Mouse (Mus musculus) MEL-GATA-1-ER (cell line): Measurements from ENCODE around the gene Rps29.
"Not testable (repeated sequence)": the region's sequence is repeated elsewhere in the genome, so short reads cannot be mapped to it uniquely, and the experiment has no call there.

Experiments
- DNase-seq: peaks from one replicate; pipeline ENCODE4 v3.0.0-alpha.2; 2012; ENCODE audit warnings: low read depth; ENCODE audit errors: extremely low read depth

The Rps29 gene

DNA sequence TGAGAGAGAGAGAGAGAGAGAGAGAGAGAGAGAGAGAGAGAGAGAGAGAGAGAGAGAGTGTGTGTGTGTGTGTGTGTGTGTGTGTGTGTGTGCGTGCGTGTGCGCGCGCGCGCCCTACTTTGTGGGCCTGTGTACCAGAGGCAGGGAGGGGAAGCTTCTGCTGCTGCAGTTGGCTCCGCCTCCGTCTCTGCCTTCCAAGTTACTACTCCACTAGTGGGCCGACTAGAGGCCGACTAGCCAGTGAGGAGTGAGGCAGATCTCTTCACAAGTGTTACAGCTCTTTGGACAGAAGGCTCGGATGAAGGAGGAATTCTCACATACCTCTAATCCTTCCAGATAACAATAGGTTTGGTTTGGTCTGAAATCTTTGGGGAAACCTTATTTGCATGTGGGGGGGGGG is 20.4 kb upstream of the Rps29 start:
- DNase-seq = no peak

DNA sequence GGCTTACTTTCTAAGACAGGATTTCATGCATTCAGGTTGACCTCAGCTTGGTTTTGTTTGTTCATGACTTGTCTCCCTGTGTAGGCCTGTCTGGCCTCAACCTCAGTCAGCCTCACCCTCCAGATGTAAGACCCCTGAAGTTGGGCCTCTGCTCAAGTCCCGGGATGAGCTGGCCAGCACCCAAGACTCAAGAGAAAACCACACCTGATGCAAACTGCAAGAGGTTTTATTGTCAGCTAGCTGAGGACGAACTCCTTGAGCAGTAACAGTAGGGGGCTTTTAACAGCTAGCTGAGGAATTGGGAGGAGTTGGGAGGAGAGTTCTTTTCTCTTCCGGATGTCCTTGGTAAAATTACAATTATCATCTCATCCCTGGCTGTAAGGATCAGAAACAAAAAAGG is 18.5 kb upstream of the Rps29 start:
- DNase-seq = no peak

DNA sequence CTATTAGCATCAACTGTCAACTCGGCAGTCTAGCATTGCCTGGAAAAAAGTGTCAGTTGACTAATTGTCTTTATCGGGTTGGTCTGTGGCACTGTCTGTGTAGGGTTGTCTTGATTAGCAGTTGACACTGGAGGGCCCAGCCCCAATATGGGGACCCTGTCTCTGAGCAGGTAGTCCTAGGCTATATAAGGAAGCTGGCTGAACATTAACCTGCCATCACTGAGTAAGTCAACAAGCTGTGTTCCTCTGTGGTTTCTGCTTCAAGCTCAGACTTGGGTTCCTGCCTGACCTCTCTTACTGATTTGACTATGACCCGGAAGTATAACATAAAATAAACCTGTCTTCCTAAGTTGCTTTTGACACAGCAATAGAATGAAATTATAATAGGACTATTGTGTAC is 17.0 kb upstream of the Rps29 start:
- DNase-seq = no peak

DNA sequence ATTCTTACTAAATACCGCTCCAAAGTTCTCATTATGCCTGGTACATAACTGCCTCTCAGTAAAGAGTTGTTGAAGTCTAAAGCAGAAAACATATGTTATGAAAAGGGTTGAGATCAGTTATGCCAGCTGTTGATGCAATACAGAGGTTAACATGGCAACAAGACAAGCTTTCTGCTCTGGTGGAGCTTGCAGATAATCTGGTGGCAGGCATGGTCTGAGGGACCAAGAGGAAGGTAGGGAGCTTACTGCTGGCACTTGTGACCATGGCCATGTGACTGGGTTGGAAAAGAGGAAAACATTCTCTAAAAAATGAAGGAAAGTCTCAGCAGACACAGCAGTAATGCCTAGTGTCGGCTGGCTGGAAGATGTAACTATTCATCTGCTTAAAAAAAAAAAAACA is 12.3 kb upstream of the Rps29 start:
- no peak for DNase-seq

DNA sequence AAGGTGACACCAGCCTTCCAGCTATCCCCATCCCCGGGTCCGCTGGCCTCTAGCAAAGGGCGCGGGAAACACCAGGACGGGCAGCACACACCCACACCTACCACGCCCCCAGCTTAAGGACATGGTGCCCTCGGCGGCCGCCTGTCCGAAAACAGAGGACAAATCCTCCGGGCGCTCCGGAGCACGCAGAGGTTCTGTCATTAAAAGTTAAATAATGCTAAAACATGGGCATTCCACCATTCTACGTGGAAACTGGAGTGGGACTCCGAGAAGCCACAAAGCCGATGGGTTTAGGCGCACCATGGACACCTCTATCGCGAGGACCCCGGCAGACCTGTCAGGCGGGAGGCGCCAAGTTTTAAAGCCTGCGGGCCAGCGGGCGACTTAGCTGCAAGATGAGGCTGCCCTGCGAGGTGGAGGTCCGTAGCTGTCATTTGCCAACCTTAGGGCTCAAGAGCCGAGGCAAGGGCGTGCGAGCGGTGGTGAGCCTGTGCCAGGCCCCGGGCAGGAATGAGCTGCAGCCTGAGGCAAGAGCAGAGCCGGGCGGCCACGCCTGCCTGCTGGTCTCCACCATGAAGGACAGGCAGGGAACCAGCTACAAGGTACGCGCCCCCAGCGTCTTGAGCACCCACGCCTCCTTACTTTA is 9.6 kb upstream of the Rps29 start, which contains the start of gene Lrr1:
TSS of gene Lrr1 (plus strand) at position 354 of the 646 bp plus-strand sequence.
- DNase-seq = peak; percentile 72

DNA sequence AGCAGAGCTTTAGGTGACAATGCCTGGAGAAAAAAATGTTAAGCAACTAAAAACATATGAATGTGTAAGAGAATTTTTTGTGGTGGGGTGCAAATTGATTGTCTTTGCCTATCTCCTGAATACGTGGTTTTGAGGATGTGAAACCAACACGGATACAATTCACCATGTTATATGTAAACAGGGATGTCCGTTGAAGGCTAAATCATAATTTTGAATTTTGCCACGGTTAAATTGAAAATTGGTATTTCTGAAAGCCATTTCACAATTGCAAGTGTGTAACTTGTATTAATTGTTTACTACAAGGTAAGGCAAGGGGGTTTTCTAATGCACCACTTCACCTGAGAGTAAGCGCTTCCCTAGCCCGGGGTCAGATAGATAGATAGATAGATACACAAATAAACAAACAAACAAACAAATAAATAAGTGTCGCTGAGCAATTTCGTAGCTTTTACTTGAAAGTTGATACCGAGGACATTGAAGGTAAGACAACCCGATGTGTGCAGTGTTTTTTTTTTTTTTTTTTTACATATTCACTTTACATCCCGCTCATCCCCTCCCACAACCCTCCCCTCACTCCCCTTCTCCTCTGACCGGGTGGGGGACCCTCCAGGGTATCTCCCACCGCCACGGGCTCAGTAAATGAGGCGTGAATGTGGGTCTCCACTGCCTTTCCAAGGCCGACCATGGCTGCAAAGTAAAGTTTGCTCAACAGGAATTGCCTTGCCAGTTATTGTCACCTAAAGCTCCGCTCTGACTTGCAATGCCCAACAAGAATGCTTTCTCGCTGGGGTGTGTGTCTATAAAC is 8.9 kb upstream of the Rps29 start:
- DNase-seq = no peak

DNA sequence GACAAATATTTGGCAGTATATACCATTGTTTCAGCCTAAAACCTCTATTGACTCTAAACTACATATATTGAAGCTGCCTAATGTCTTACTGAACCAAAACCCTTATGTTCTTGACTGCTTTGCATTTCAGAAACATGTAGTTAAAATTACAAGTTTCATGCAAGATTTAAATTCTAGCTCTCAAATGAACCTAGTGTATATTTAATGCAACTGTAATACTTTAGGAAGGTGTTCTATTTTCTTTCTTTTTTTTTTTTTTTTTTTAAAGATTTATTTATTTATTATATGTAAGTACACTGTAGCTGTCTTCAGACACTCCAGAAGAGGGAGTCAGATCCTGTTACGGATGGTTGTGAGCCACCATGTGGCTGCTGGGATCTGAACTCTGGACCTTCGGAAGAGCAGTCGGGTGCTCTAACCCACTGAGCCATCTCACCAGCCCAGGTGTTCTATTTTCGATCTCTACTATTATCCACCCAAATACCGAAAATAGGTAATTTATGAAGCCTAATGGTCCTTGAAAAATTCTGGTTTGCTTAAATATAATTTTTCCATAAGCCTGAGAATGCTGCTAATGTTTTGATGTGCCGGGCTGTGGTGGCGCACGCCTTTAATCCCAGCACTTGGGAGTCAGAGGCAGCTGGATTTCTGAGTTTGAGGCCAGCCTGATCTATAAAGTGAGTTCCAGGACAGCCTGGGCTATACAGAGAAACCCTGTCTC is 8.0 kb upstream of the Rps29 start:
- DNase-seq = not testable (repeated sequence)

DNA sequence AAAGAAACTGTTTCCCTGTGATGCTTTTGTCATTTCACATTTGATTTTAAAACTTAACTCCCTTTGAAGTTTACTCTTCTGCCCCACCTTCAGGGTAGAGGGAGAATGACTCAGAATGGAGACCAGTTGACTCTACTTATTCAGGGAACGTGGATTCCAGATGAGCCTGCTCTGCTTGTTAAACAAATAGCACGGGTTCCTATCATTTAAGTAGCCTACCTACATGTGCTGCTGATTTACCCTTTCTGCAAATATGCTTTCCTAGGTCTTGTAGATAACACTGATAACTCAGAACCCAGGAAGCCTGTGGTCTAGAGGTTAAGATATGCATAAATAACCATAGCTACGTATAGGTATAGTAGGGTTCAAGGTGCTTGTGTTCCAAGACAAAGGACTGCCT is 5.9 kb upstream of the Rps29 start:
- no peak for DNase-seq

DNA sequence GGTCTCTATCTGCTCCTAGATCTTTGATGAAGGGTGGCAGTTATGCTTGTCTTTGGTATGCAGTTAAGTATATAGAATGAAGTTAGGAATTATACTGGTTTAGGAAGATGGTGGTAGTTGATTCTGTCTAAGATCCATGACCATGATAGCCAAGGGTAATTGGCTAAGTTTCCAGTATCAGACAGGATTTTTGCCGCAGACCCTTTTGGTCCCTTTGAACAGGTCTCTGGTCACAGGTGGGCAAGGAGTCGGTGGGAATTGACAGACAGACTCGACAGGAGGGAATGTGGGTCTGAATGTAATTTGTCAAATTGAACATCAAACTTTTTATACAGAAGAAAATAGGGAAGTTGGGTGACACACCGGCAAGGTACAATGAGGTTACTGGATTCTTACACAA is 4.6 kb upstream of the Rps29 start:
- DNase-seq = not testable (repeated sequence)

DNA sequence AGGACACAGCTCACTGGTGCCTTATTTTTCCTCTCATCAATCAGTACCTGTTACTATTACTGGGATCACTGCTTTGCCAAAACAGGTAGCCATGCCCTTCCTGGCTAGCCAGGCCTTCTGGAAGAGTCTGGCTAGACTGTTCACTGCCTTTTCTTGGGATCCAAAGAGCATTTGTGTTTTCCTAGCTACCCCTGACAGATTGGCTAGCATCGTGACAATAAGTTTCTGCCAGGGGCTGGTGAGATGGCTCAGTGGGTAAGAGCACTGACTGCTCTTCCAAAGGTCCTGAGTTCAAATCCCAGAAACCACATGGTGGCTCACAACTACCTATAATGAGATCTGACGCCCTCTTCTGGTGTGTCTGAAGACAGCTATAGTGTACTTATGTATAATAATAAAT is 1.7 kb upstream of the Rps29 start:
- DNase-seq = not testable (repeated sequence)

DNA sequence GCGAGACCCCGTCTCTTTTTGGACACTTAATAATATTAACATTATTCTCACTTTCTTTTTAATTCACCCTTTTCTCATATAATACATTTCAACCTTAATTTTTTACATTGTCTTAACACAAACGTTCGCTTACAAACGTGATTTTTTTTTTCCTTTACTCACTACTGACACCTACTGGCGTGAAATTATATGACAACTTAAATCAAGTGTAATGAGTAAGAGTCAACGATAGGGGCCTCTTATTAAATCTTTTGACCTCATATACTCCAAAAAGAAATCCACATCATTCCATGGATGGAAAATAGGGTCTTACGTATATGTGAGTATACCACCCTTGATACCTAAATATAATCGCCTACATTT is 573 bp upstream of the Rps29 start:
- peak; percentile 83 for DNase-seq

DNA sequence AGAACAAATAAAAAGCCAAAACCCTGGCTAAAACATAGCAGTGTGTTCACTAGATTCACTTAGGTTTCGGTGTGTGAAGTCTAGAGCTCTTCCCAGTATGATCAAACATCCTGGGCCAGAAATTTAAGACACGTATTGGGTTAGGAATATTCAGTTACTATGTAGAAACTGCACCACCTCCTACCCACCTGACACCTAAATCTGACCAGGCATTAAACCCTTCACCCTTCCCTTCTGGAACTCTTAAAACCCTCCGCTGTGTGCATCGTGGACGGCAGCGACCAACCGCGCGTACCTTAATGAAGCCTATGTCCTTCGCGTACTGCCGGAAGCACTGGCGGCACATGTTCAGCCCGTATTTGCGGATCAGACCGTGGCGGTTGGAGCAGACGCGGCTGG is 621 bp downstream of the Rps29 start:
- no peak for DNase-seq

DNA sequence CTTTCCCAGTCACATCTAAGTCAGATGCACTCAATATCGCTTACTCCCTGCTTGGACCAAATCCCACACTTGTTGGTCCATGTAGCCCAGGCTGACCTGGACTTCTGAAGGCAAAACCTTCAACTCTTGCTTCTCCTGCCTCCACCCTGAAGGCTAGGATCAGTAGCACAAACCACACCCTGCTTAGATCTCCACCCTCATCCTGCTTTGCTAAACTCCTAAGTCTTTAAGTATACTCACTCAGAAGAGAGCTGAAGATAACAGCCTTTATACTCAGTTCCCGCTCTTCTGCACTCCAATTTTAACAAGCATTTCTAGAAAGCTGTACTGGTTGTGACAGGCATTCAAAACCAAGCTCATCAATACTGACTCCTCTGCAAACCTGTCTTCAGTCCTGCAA is 1.9 kb downstream of the Rps29 start:
- DNase-seq = no peak

DNA sequence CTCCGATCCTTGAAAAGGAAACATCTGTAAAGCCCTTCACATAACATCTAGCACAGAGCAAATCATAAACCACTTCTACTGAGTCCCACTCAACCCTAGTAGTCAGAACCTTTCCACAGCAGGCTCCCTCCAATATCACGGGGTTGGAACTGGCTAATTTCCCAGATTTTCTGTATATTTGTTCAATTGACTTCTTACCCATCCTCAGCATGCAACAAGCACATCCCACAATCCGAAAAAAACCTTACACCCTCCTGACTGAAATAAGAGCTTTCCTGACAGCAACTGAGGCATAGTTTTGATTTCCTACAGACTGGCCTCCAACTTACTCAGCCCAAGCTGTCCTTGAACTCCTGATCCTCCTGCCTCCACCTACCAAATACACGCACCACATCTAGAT is 2.5 kb downstream of the Rps29 start:
- no peak for DNase-seq

DNA sequence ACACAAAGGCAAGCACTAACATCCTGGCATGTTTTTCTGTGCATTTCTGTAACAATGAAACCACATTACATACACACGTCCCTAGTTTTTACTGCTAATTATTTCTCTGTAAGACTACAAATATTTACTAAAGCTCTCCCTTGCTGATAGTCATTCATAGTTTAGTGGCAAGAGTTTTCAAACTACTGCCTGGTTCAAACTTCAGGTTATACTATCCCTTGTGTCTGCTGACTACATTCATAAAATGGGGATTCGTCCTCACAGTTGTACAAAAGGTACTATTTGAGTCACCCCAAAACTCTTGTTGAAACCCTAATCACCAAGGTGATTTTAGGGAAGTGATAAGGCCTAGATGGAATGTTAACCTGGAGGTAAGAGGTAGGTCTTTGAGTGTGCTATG is 3.1 kb downstream of the Rps29 start:
- no peak for DNase-seq

DNA sequence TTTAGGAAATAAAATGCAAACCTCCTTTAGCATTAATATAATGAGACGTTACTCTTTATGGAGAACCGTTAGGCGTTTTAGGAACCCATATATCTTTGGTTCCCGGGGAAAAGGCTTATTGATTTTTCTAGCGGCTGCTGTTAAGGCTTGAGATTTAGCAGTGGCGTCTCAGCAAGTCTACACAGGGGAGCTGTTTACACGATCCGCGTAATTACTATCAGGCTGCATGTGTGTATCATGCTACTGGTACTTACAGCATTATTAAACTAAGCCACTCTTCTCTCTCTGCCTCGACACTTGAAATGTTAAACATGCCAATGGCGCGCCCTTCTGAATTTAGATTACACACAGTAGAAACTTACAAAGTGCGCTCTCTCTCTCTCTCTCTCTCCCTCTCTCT is 8.9 kb downstream of the Rps29 start:
- DNase-seq = no peak

DNA sequence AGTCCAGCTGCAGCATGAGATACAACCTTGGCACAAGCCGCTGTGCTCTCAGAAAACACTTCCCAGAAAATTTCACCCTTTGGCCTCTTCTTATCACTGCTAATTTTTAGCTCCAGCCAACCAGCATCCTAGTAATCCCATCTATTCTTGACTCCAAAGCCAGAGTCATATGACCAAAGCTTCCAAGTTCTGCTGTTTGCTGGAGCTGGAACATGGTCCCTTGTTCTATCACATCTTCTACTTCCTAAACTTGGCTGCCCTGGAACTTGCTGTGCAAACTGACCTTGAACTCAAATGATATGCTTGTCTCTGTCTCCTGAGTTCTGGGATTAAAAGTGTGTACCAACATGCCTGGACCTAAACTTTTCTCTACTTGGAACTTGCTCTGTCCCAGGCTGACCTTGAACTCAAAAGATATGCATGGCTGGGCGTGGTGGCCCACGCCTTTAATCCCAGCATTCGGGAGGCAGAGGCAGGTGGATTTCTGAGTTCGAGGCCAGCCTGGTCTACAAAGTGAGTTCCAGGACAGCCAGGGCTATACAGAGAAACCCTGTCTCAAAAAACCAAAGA is 11.7 kb downstream of the Rps29 start:
- no peak for DNase-seq

DNA sequence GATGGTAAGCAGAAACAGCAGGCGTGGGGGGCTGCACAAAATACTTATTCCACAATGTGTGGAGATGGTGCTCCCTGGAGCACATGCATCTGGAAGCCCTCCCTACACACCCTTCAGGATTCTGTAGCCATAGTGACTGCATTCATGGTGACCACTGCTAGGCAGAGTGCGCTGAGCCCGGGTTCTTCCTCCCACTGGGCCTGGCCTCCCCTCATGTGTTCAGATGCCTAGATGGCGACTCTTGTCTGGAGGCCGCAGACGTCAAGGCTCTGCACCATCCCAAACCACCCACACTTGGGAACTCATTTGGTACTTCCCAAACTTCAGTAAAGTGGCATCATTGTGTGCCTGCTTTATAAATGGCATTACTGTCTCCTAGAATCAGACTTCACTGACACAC is 15.5 kb downstream of the Rps29 start:
- DNase-seq = no peak

DNA sequence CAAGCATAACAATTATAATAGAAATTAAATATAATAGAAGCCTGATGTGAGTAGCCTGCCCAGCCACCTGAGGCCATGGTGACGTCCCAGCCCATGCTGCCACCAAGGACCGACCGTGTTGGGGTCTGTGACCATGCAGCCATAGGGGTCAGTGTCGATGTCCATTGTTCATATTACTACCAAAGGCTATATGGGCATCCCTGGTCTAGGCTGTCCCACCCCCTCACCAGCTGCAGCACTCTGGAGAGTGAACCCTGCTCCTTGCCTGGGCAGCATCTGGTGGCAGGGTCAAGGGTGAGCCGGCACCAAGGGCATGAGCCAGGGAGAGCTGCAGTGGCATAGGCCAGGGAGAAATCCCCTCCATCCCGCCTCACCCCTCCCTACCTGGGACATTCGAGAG is 19.1 kb downstream of the Rps29 start:
- DNase-seq = no peak

DNA sequence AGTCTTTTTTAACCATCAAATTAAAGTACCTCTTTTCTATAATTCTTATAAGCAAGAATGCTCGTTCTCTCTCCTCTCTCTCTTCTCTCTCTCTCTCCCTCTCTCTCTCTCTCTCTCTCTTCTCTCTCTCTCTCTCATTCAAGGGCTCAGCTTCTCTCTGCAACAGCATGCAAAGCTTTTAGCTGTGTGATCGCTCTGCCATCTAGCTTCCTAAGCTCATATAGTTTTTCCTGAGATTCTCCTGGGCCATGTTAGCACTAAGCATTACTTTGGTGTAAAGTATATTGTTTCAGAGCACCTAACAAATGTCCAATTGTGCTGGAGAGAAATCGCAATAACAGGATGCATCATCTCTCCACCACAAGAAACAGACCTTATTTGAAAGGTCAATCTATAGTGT is 19.8 kb downstream of the Rps29 start:
- no peak for DNase-seq

DNA sequence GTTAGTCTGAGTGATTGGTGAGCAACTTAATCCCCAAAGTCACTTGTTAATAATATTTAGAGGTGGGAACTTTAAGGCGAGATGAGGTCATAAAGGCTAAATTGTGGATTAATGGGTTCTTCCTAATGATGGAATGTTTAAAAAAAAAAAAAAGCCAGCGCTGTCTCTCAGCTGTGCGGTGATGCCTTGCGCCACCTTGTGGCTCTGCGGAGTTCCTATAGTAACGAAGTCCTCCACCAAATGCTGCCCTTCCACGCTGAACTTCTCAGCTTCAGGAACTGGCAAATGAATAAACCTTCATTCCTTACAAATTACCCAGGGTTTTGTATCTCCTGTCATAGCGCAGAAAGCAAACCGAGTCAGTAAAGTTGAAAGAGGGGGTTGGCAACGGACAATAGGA is 27.0 kb downstream of the Rps29 start:
- peak; percentile 28 for DNase-seq

DNA sequence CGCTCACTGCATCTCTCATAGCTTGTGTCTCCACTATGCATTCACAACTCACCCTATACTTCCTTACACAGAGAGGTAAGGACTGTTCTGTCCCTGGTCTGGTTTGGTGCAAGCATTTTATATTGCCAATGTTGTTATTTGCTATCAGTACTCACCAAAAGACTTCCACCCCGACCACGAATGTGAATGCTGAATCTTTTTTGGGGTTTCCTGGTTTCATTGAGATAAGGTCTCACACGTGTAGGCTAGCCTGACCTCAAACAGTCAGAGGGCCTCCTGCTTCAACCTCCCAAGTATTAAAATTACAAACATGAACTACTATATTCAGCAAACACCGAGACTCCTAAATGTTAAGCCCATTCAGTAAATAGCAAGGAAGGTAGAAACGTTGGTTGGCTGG is 27.7 kb downstream of the Rps29 start:
- peak; percentile 16 for DNase-seq
